Mouse (Mus musculus) liver, embryonic 14.5 days (tissue): ENCODE data around the gene Nr1h4. TPM values are rescaled to one million over a fixed set of nuclear protein-coding genes. Genes with fewer than 3 reads are reported as not detected.
A peak's percentile ranks its signal among the peaks of the same experiment; 100 is the strongest.

Experiments
- ATAC-seq: fragments of 200-750 bp; cut with Nextera tagmentation; 2 replicates; pipeline ENCODE4 v1.8.0; 2017; ENCODE audit warnings: moderate number of reproducible peaks, mild to moderate bottlenecking, moderate library complexity; ENCODE audit not compliant: insufficient read depth
- DNase-seq, 3 experiments: peaks; one replicate each; pipeline ENCODE4 v3.0.0-alpha.2; 2012 to 2013; ENCODE audit warnings: low read depth in 3 of 3, low spot score in 3 of 3
- H3K27ac ChIP-seq: fragments of 300-500 bp; sonication (generic); 2 replicates; pipeline ENCODE4 v1.5.1; 2014; ENCODE audit warnings: moderate library complexity, mild to moderate bottlenecking, control low read depth, inconsistent platforms
- H3K27me3 ChIP-seq: fragments of 300-500 bp; sonication (generic); 2 replicates; pipeline ENCODE4 v1.6.1; 2014; ENCODE audit warnings: mild to moderate bottlenecking, low read length, moderate library complexity; ENCODE audit not compliant: control insufficient read depth, insufficient read depth
- H3K36me3 ChIP-seq: fragments of 300-500 bp; sonication (generic); replicated peaks from 2 replicates; pipeline ENCODE4 v1.6.1; 2014; ENCODE audit warnings: low read depth; ENCODE audit not compliant: control insufficient read depth, insufficient read depth
- H3K4me1 ChIP-seq, 2 experiments: fragments of 200-500 bp in 1 of 2; fragments of 300-500 bp in 1 of 2; sonication (generic) in 1 of 2; replicated peaks; 2 replicates each; pipeline ENCODE4 v1.6.1; 2012 to 2014; ENCODE audit warnings: antibody characterized with exemption in 1 of 2, inconsistent platforms in 1 of 2, low read length in 1 of 2; ENCODE audit not compliant: control insufficient read depth in 2 of 2, insufficient read depth in 2 of 2
- H3K4me2 ChIP-seq: fragments of 300-500 bp; sonication (generic); 2 replicates; pipeline ENCODE4 v1.6.1; 2014; ENCODE audit warnings: low read depth, mild to moderate bottlenecking, control low read depth, moderate library complexity
- H3K4me3 ChIP-seq, 2 experiments: fragments of 200-500 bp in 1 of 2; fragments of 300-500 bp in 1 of 2; sonication (generic) in 1 of 2; 2 replicates each; pipeline ENCODE4 v1.5.1; 2012 to 2014; ENCODE audit warnings: low read depth in 2 of 2, low read length in 2 of 2, mild to moderate bottlenecking in 2 of 2, control low read depth in 1 of 2, inconsistent platforms in 1 of 2, moderate library complexity in 1 of 2; ENCODE audit not compliant: insufficient read depth in 1 of 2
- H3K9ac ChIP-seq: fragments of 300-500 bp; sonication (generic); replicated peaks from 2 replicates; pipeline ENCODE4 v1.6.1; 2014; ENCODE audit warnings: mild to moderate bottlenecking, control low read depth, moderate library complexity
- H3K9me3 ChIP-seq: fragments of 300-500 bp; sonication (generic); 2 replicates; pipeline ENCODE4 v1.6.1; 2016; ENCODE audit warnings: low read length, mixed read lengths; ENCODE audit not compliant: control insufficient read depth
- CTCF ChIP-seq: IDR thresholded peaks from 2 replicates; pipeline ENCODE4 v1.5.1; 2016; ENCODE audit warnings: antibody characterized with exemption, low read depth, control low read depth
- EP300 ChIP-seq: IDR thresholded peaks from 2 replicates; pipeline ENCODE4 v1.6.1; 2016; ENCODE audit warnings: antibody characterized with exemption, low read depth
- WGBS: fragments of 180-500 bp; shearing (Covaris S2); extraction: QIAGEN DNeasy Blood & Tissue Kit; methylation state at CpG from one replicate; pipeline ENCODE4 v1.1.7; 2014; ENCODE audit not compliant: insufficient replicate concordance; 5-methylcytosine and 5-hydroxymethylcytosine counted together
- polyA plus RNA-seq, 2 experiments: library from polyadenylated mRNA; depleted of rRNA in 1 of 2; stranded (reverse) in 1 of 2; unstranded in 1 of 2; fragments of >200 nt; fragmentation: Nextera tagmentation in 1 of 2; extraction: Ambion mirVana in 1 of 2; gene quantifications; 2 replicates each; pipeline versions ENCODE4 v1.2.1 to v1.2.3; 2012 to 2014

The Nr1h4 gene
- polyA plus RNA-seq, 2 experiments, result 2.9 to 3.9 TPM

DNA sequence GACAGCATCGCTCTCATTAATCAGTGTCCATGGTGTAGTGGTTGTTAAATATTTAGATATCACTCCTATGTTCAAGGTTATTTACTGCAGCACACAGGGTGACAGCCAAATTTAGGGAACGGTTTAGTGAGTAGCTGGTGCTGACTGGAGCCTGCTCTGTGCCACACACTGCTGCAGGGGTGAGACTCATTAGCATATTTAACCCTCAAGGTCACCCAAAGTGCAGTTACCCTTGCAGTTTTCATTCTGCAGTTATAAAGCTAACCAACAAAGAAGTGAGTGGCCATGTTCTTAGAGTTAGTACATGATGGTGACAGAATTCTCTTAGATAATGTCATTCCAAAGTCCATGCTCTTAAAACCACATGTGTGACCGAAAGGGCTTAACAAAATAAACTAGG lies 8.9 kb upstream of the Nr1h4 start:
- no peak overlapping the region for H3K9ac ChIP-seq
- ATAC-seq (no peak), DNase-seq (no peak)
- no peaks in the 10 kb centered on the region for H3K4me1 ChIP-seq
- no peaks in the 10 kb centered on the region for H3K27me3 ChIP-seq
- H3K4me2 ChIP-seq, result no peak overlapping the region
- no peaks in the 10 kb centered on the region for H3K9me3 ChIP-seq
- 67% methylated on average over 3 of the region's 3 CpGs for WGBS
- H3K36me3 ChIP-seq, result no peaks in the 10 kb centered on the region
- TF ChIP-seq EP300, result no peak
- no peak for TF ChIP-seq CTCF
- no peak overlapping the region for H3K4me3 ChIP-seq
- H3K27ac ChIP-seq, result no peak overlapping the region

DNA sequence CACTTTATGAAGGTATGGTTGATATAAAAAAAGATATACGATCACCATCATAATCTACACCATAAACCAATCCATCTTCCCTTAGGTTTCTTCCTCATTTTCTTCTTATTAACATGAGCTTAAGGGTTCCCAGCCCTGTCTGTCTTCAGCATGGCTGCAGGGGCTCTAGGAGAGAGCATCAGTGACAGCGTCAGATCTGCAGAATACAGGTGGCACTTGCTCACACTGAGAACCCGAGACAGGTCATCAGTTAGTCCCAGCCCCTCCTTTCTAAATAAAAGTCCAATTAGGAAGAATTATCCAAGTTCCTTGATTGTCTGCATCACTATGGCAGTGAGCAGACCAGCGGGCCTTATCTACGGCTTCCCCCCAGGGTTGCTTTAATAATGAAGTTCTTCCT lies 934 bp downstream of the Nr1h4 start:
- 66% methylated on average over 5 of the region's 5 CpGs for WGBS
- no peak overlapping the region for H3K9ac ChIP-seq
- no peak for DNase-seq
- TF ChIP-seq EP300, result no peak
- H3K4me1 ChIP-seq, result peaks cover 0 to 7% of the 10 kb centered on the region in 2 experiments; a peak in 2 of 4 replicates
- no peaks in the 10 kb centered on the region for H3K27me3 ChIP-seq
- no peak overlapping the region for H3K27ac ChIP-seq
- H3K4me2 ChIP-seq, result peak overlapping the region; percentile 13; the same call in 1 of the 2 replicates
- no peak for ATAC-seq
- no peaks in the 10 kb centered on the region for H3K36me3 ChIP-seq
- no peak overlapping the region; a peak in 1 of 4 replicates for H3K4me3 ChIP-seq
- no peaks in the 10 kb centered on the region for H3K9me3 ChIP-seq

DNA sequence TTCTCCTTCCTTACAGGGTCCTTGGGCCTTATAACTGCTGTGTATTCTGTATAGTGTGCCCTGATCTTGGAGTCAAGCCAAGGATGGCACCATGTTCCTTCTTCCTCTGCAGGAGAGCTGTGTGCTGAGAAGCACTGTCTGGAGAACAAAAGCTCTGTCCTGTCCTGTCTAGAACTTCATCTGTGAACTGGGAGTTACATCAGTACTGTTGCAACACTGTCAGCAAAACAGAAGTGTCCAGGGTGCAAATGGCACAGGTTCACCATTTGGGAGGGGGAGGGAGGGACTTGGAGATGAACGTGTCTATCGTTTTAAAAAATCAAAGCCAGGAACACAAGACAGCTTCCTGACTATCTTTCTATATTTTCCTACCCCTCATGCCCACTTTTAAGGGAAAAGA lies 1.4 kb downstream of the Nr1h4 start:
- TF ChIP-seq CTCF, result no peak
- no peak overlapping the region; a peak in 1 of 4 replicates for H3K4me3 ChIP-seq
- H3K9me3 ChIP-seq, result no peaks in the 10 kb centered on the region
- H3K36me3 ChIP-seq, result no peaks in the 10 kb centered on the region
- DNase-seq (no peak), ATAC-seq (peak; percentile 38; the same call in 1 of the 2 replicates)
- no peaks in the 10 kb centered on the region for H3K27me3 ChIP-seq
- H3K4me2 ChIP-seq, result peak overlapping the region; percentile 13; the same call in 1 of the 2 replicates
- no peak overlapping the region for H3K27ac ChIP-seq
- no peak overlapping the region for H3K9ac ChIP-seq
- peaks cover 0 to 7% of the 10 kb centered on the region in 2 experiments; a peak in 2 of 4 replicates for H3K4me1 ChIP-seq
- 45% methylated on average over 2 of the region's 2 CpGs for WGBS

- peaks cover 0 to 7% of the 10 kb centered on the region in 2 experiments; a peak in 2 of 4 replicates for H3K4me1 ChIP-seq
- TF ChIP-seq CTCF, result no peak
- TF ChIP-seq EP300, result no peak
- DNase-seq (no peak), ATAC-seq (no peak)
- no peaks in the 10 kb centered on the region for H3K27me3 ChIP-seq
- no peak overlapping the region for H3K9ac ChIP-seq
- H3K4me3 ChIP-seq, result no peak overlapping the region
- H3K4me2 ChIP-seq, result no peak overlapping the region
- H3K9me3 ChIP-seq, result no peaks in the 10 kb centered on the region
- H3K36me3 ChIP-seq, result no peaks in the 10 kb centered on the region
- WGBS, result 60% methylated on average over 5 of the region's 5 CpGs
- no peak overlapping the region for H3K27ac ChIP-seq
Measured at GRCm38 (mm10) chr10:89531194-89531634, 2.2 kb downstream of the Nr1h4 start.

DNA sequence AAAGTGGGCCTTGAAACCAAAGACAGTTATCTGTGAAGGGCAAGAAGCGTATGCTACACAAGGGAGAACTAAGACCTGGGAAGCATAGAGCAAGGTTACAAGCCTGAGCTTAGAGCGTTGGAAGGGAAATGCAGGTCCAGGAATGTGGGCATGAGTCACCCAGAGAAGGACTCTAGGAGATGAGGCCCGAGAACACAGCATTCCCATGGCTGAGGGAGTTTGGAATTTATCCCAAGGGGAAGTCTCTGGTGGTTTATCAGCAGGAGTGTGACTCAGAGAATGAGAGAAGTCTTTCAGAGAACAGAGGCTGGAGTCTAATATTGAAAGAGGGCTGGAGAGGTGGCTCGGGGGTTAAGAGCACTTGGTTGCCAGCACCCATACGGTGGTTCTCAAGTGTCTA lies 6.3 kb downstream of the Nr1h4 start:
- TF ChIP-seq EP300 (no peak), CTCF (no peak)
- WGBS, result 62% methylated on average over 5 of the region's 5 CpGs
- Histone ChIP-seq H3K9ac (no peak overlapping the region), H3K4me2 (no peak overlapping the region), H3K27ac (no peak overlapping the region), H3K4me1 (peaks cover 0 to 6% of the 10 kb centered on the region in 2 experiments; a peak in 2 of 4 replicates), H3K4me3 (no peak overlapping the region), H3K9me3 (no peaks in the 10 kb centered on the region), H3K36me3 (no peaks in the 10 kb centered on the region), H3K27me3 (no peaks in the 10 kb centered on the region)
- ATAC-seq (no peak), DNase-seq (no peak)
